Mouse (Mus musculus) midbrain, embryonic 11.5 days (tissue): ENCODE data around the gene Scnn1g. TPM values are rescaled to one million over a fixed set of nuclear protein-coding genes. Genes with fewer than 3 reads are reported as not detected.

Experiments used
- ATAC-seq: fragments of 200-750 bp; cut with Nextera tagmentation; 2 replicates; pipeline ENCODE4 v1.8.0; 2017; ENCODE audit warnings: moderate TSS enrichment, moderate library complexity; ENCODE audit not compliant: low FRiP score
- DNase-seq: peaks from one replicate; pipeline ENCODE4 v3.0.0; 2015; ENCODE audit warnings: low spot score; ENCODE audit errors: missing footprints
- H3K27ac ChIP-seq: fragments of 300-500 bp; sonication (generic); 2 replicates; pipeline ENCODE4 v1.5.1; 2014; ENCODE audit warnings: low read depth, low read length
- H3K27me3 ChIP-seq: fragments of 300-500 bp; sonication (generic); 2 replicates; pipeline ENCODE4 v1.6.1; 2014; ENCODE audit warnings: mild to moderate bottlenecking, low read length, moderate library complexity, mixed read lengths; ENCODE audit not compliant: control insufficient read depth, insufficient read depth
- H3K36me3 ChIP-seq: fragments of 300-500 bp; sonication (generic); 2 replicates; pipeline ENCODE4 v1.6.1; 2014; ENCODE audit warnings: mild to moderate bottlenecking, low read length, moderate library complexity, mixed read lengths; ENCODE audit not compliant: control insufficient read depth, insufficient read depth
- H3K4me1 ChIP-seq: fragments of 300-500 bp; sonication (generic); 2 replicates; pipeline ENCODE4 v1.6.1; 2014; ENCODE audit warnings: low read length; ENCODE audit not compliant: control insufficient read depth, insufficient read depth
- H3K4me2 ChIP-seq: fragments of 300-500 bp; sonication (generic); 2 replicates; pipeline ENCODE4 v1.6.1; 2014; ENCODE audit warnings: mild to moderate bottlenecking, moderate library complexity
- H3K4me3 ChIP-seq: fragments of 300-500 bp; sonication (generic); 2 replicates; pipeline ENCODE4 v1.5.1; 2014; ENCODE audit warnings: low read depth, low read length
- H3K9ac ChIP-seq: fragments of 300-500 bp; sonication (generic); 2 replicates; pipeline ENCODE4 v1.6.1; 2014; ENCODE audit warnings: low read length
- H3K9me3 ChIP-seq: fragments of 300-500 bp; sonication (generic); 2 replicates; pipeline ENCODE4 v1.6.1; 2016; ENCODE audit warnings: low read length; ENCODE audit not compliant: control insufficient read depth
- WGBS: fragments of 180-500 bp; shearing (Covaris S2); extraction: QIAGEN DNeasy Blood & Tissue Kit; methylation state at CpG from one replicate; pipeline ENCODE4 v1.1.7; 2014; 5-methylcytosine and 5-hydroxymethylcytosine counted together
- polyA plus RNA-seq: library from polyadenylated mRNA; unstranded; fragments of >200 nt; fragmentation: Nextera tagmentation; extraction: Ambion mirVana; gene quantifications from 2 replicates; pipeline ENCODE4 v1.2.1, GENCODE M21; 2014

The Scnn1g gene
- polyA plus RNA-seq, 1 experiment from 2014 or later, result not detected

DNA sequence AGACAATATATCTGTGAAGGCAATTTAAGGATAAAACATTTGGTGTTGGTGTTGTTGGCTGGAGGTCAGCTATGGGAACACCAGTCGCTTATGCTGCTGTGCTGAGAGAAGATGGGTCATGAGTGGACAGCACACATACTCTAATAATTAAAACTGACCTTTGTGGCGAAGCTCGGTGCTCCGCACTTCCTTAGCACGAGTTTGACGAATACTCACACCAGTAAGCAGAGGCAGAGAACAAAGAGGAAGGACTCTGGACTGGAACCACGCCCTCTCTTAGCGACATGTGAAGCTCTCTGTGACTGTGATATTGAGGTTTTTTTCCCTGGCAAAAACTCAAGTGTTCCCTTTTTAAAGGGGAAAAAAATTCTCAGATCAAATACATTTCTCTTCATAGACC is 20.5 kb downstream of the Scnn1g start:
- no peak overlapping the region for H3K9ac ChIP-seq
- 80% methylated on average over 8 of the region's 8 CpGs for WGBS
- no peaks in the 10 kb centered on the region for H3K27me3 ChIP-seq
- no peak for ATAC-seq
- no peaks in the 10 kb centered on the region for H3K4me1 ChIP-seq
- H3K4me2 ChIP-seq, result no peak overlapping the region
- no peaks in the 10 kb centered on the region for H3K36me3 ChIP-seq
- no peaks in the 10 kb centered on the region for H3K9me3 ChIP-seq
- H3K27ac ChIP-seq, result no peak overlapping the region
- no peak overlapping the region for H3K4me3 ChIP-seq
- DNase-seq, result no peak

DNA sequence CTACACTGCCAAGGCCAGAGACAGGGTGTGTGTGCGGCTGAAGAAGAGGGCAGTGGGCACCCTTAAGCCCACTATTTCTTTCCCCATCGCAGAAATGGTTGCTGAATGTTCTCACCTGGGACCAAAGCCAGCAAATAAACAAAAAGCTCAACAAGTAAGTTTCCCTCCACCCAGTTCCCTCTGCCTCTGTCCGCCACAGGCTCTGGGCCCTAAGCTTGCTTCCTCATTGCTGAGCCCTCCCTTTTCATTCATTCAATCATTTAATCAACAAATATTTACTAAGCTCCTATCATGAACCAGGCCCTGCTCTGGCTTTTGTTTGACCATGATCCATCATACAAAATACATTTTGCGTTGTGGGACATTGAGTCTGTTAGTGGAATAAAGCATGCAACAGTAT is 29.0 kb downstream of the Scnn1g start:
- Histone ChIP-seq H3K36me3 (no peaks in the 10 kb centered on the region), H3K4me2 (no peak overlapping the region), H3K4me3 (no peak overlapping the region), H3K9me3 (no peaks in the 10 kb centered on the region), H3K27me3 (no peaks in the 10 kb centered on the region), H3K9ac (no peak overlapping the region), H3K4me1 (no peaks in the 10 kb centered on the region), H3K27ac (no peak overlapping the region)
- WGBS, result 90% methylated on average over 4 of the region's 4 CpGs
- DNase-seq (no peak), ATAC-seq (no peak)

DNA sequence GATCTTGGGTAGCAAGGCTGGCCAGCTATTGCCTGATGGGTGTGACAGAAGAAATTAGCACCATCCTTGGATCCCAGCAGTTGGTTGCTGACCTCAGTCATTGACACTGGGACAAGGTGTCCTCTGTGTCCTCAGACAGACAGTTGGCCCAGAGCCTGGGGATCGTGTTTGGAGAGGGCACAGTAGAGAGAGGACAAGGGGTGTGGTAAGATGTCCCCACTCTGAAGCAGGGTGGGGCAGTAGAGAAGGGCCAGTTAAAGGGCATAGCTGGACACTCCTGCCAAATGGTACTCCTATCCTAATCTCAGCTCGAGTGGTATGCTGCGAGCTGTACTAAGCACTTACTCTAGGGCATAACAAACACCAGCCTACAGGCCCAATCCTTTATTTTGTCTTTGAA is 33.6 kb downstream of the Scnn1g start:
- no peaks in the 10 kb centered on the region for H3K9me3 ChIP-seq
- WGBS, result 71% methylated on average over 3 of the region's 3 CpGs
- no peak overlapping the region for H3K9ac ChIP-seq

DNA sequence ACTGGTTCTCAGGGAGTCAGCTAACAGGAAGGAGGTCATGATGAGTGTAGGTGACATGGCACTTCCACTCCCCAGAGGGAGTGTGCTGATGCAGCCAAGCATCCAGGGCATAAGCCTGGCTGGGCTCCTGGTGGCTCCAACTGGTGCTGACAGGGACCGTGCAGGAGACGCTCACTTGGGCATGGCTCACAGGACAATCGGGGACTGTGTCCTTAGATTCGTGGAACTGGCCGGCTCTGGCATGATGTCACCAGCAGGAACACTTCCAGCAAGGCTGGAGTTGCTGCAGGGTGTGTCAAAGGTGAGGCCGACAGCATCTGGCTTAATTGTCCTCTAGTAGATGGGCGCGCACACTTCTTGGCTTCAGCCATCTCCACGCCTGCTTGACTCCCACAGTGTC is 34.7 kb downstream of the Scnn1g start:
- DNase-seq, result no peak
- no peaks in the 10 kb centered on the region for H3K9me3 ChIP-seq
- H3K36me3 ChIP-seq, result no peaks in the 10 kb centered on the region
- no peak for ATAC-seq
- no peaks in the 10 kb centered on the region for H3K27me3 ChIP-seq
- no peak overlapping the region for H3K27ac ChIP-seq
- no peaks in the 10 kb centered on the region for H3K4me1 ChIP-seq
- 90% methylated on average over 9 of the region's 9 CpGs for WGBS
- no peak overlapping the region for H3K4me2 ChIP-seq
- H3K9ac ChIP-seq, result no peak overlapping the region
- H3K4me3 ChIP-seq, result no peak overlapping the region

More for the DNA sequence above, 33.6 kb downstream of the Scnn1g start:
- DNase-seq (no peak), ATAC-seq (no peak)
- Histone ChIP-seq H3K36me3 (no peaks in the 10 kb centered on the region), H3K4me3 (no peak overlapping the region), H3K27ac (no peak overlapping the region), H3K27me3 (no peaks in the 10 kb centered on the region), H3K4me2 (no peak overlapping the region), H3K4me1 (no peaks in the 10 kb centered on the region)

DNA sequence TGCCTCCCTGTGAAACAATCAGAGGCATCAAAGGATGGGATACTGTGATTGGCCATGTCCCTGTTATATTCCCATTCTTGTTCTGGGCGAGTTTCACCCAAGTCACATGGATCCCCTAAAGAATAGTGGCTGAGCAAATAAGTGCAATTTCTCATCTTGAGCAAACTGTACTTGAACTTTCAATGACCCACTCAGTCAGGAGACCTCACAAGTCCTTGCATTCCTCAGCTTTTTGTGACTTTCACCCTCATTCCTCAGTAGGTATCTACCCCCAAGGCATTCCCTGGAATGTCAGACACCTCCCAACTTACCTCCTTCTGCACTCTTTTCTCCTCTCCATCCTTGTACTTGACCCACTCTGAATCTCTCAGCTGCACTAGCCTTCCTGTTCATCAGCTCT is 44.3 kb downstream of the Scnn1g start:
- Histone ChIP-seq H3K4me1 (no peaks in the 10 kb centered on the region), H3K4me3 (no peak overlapping the region), H3K36me3 (no peaks in the 10 kb centered on the region), H3K9me3 (no peaks in the 10 kb centered on the region), H3K27ac (no peak overlapping the region), H3K27me3 (no peaks in the 10 kb centered on the region), H3K4me2 (no peak overlapping the region), H3K9ac (no peak overlapping the region)
- ATAC-seq, result no peak
- 64% methylated on average over 1 of the region's 1 CpGs for WGBS
- no peak for DNase-seq

DNA sequence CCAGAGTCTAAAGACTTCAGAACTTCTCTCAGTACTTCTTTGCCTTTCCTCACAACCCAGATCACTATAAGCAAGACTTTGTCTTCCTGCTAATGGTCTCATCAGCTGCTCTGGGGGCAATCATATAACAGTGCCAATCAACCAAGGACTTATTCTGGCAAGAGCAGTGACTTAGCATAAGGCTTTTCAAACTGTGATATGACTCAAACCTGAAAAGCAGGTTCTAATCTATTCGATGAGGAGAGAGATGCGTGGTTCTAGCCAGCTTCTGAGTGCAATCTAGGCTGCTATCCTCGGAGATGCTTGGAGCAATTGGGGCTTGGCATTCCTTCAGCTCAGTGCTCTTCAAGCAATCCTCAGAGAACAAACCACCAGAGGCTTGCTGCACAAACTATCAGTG is 44.7 kb downstream of the Scnn1g start:
- no peaks in the 10 kb centered on the region for H3K27me3 ChIP-seq
- H3K4me2 ChIP-seq, result no peak overlapping the region
- no peak overlapping the region for H3K9ac ChIP-seq
- DNase-seq, result no peak
- H3K9me3 ChIP-seq, result no peaks in the 10 kb centered on the region
- no peak for ATAC-seq
- no peaks in the 10 kb centered on the region for H3K4me1 ChIP-seq
- WGBS, result 82% methylated on average over 3 of the region's 3 CpGs
- no peaks in the 10 kb centered on the region for H3K36me3 ChIP-seq
- H3K4me3 ChIP-seq, result no peak overlapping the region
- H3K27ac ChIP-seq, result no peak overlapping the region

DNA sequence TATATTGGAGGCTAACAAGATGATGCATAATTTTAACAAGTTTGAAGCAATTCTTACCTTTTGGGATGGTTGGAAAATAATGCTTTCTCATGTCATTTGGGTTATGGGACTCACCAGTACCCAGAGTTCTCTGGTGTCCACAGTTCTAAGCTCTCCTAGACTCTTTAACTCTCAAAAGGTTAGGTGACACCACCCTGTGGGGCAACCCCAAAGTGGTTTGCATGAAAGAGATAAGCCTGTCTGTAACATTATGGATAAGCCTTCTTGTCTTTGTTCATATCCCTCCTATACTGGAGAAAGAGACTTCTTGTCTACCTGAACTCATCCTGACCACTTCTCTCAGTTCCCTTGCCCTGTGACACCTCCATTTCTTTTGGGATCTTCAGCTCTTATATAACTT is 45.1 kb downstream of the Scnn1g start:
- DNase-seq (no peak), ATAC-seq (no peak)
- no peak overlapping the region for H3K4me3 ChIP-seq
- no peak overlapping the region for H3K27ac ChIP-seq
- no peak overlapping the region for H3K9ac ChIP-seq
- no peaks in the 10 kb centered on the region for H3K4me1 ChIP-seq
- no peaks in the 10 kb centered on the region for H3K36me3 ChIP-seq
- H3K9me3 ChIP-seq, result no peaks in the 10 kb centered on the region
- no peak overlapping the region for H3K4me2 ChIP-seq
- H3K27me3 ChIP-seq, result no peaks in the 10 kb centered on the region

DNA sequence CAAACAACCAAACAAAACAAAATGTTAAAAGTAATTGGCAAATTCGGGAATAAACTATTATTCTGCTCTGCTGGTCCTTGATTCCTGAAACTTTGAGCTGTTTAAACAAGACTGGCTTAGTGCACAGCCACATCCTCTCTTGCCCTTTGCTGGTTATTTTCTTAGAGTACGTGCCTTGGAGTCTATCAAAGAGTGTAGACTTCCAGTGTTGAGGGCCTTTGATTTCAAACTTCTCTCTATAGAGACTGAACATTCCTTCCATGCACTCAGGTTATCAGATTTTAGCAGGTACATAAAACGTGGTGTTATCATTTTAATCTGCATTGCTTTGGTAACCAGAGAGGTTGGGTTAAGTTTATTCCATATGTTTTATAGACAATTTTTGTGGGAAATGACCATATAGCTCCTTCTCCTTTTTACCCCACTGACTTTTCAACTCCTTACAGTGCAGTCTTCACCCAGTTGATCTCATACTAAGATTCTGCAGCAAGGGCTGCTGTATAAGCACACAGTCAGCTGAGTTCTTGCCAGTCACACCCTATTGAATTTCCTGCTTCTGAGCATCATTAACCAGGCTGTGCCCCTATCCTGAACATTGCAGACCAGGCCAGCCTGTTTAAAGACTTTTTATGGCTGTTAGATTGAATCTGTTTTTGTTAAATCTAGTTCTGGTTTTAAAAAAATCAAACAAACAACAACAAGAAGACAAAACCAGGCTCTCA is 48.1 kb downstream of the Scnn1g start:
- H3K27me3 ChIP-seq, result no peaks in the 10 kb centered on the region
- no peak overlapping the region for H3K4me3 ChIP-seq
- H3K9ac ChIP-seq, result no peak overlapping the region
- ATAC-seq (no peak), DNase-seq (no peak)
- H3K4me2 ChIP-seq, result no peak overlapping the region
- no peaks in the 10 kb centered on the region for H3K9me3 ChIP-seq
- no peaks in the 10 kb centered on the region for H3K4me1 ChIP-seq
- no peaks in the 10 kb centered on the region for H3K36me3 ChIP-seq
- H3K27ac ChIP-seq, result no peak overlapping the region
- 76% methylated on average over 3 of the region's 3 CpGs for WGBS

DNA sequence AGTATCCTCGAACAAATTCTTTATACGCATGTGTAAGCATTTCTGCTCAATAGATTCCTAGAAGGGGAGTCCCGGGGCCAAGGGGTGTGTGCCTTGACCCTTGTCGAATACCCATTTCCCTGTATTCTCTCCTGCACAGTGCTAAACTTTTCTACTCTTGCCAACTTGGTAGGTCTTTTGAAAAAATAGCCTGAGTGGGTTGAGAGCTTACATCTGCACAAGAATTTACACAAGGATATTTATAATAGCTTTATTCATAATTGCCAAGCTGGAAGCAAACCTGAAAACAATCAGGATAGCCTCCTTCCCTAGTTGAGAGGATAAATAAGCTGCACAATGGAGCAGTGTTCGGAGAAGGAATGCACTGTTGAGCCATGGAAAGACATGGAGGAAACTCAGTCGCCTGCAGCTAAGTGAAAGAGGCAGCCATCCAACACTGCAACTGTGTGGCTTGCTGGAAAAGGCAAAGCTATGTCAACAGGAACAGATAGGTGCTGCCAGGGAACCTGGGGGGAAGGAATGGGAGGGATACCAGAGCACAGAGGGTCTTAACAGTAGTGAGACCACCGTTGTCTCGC is 51.5 kb downstream of the Scnn1g start:
- H3K4me2 ChIP-seq, result no peak overlapping the region
- no peaks in the 10 kb centered on the region for H3K9me3 ChIP-seq
- H3K4me3 ChIP-seq, result no peak overlapping the region
- no peak overlapping the region for H3K27ac ChIP-seq
- no peak overlapping the region for H3K9ac ChIP-seq
- no peaks in the 10 kb centered on the region for H3K4me1 ChIP-seq
- no peak for ATAC-seq
- no peaks in the 10 kb centered on the region for H3K27me3 ChIP-seq
- WGBS, result 83% methylated on average over 8 of the region's 8 CpGs
- no peak for DNase-seq
- H3K36me3 ChIP-seq, result no peaks in the 10 kb centered on the region
